Mouse (Mus musculus) stomach, postnatal 0 days (tissue): Measurements from ENCODE around the gene Tlcd1.

Experiments used
- CTCF ChIP-seq: IDR thresholded peaks from 2 replicates; pipeline ENCODE4 v1.5.1; 2016; ENCODE audit warnings: antibody characterized with exemption, low read depth, mild to moderate bottlenecking, moderate library complexity
- EP300 ChIP-seq: optimal IDR thresholded peaks from 2 replicates; pipeline ENCODE3; 2016; ENCODE audit warnings: antibody characterized with exemption

GRCm38 (mm10) chr11:78171328-78171727 lies 5.2 kb upstream of the Tlcd1 start:
- no peak for TF ChIP-seq EP300
- TF ChIP-seq CTCF = peak; percentile 58
